In the genomic region with DNA sequence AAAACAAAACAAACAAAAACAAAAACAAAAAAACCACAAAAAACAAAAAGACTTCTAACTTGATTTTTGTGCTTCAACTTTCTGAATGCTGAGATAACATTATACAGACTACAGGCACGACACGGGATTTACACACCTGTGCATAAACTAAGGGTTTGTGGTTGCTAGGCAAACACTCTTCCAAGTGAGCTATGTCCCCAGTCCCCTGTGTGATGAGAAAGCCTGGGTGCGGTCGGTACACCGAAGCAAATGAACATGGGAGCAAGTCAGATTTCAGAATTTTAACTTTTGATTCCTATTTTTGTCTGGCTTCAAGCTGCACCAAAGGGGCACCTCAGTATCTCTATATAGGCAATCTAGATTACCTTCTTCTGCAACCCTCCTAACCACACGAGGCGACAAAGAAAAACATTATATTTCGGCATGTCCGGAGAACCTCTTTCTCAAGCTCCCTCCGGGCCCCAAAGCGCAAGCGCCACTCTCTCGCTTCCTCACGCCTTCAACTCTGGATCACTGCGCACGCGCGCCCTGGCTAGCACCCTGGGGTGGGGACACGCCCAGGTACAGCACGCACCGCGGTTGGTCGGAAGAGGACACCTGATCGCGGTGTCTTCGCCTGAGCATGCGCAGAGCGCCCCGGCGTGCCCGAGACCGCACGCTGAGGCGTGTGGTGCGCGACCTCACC, we compare ENCODE assay signal across 7 mouse cellular contexts. TPM values are rescaled to one million over a fixed set of nuclear protein-coding genes. Genes with fewer than 3 reads are reported as not detected.
DNase-seq lines count a peak whose midpoint lies in the region; ATAC-seq lines count a peak whose summit lies in the region.

Parp6 (plus strand) TSS at position 663 of the 685 bp plus-strand sequence.

- 0 out of 2 replicates have a peak, but pooled peaks cover 4% of the 10 kb centered on the region for H3K4me1 ChIP-seq in intestine, embryonic 15.5 days (replicated peaks)
- peaks cover 30% of the 10 kb centered on the region for H3K4me1 ChIP-seq in midbrain, embryonic 10.5 days

- H3K27ac ChIP-seq in intestine, embryonic 15.5 days: peak within 1 kb of the TSS; percentile 93
- peak within 1 kb of the TSS; percentile 95 for H3K27ac ChIP-seq in midbrain, embryonic 10.5 days (replicated peaks)

- peak within 1 kb of the TSS; percentile 70 for H3K4me2 ChIP-seq in intestine, embryonic 15.5 days (replicated peaks)

- ATAC-seq in intestine, embryonic 15.5 days: peak; percentile 100

- peak within 1 kb of the TSS; percentile 92 for H3K4me3 ChIP-seq in intestine, embryonic 15.5 days (replicated peaks)
- H3K4me3 ChIP-seq in midbrain, embryonic 10.5 days: peak within 1 kb of the TSS; percentile 92

- no peaks in the 10 kb centered on the region for H3K27me3 ChIP-seq in intestine, embryonic 15.5 days (replicated peaks)
- no peaks in the 10 kb centered on the region for H3K27me3 ChIP-seq in midbrain, embryonic 10.5 days (ENCODE audit: low read depth, poor library complexity, severe bottlenecking)

- peak; percentile 100 for DNase-seq in adrenal gland, adult 2 months
- peak; percentile 99 for DNase-seq in embryo, embryonic 11.5 days (ENCODE audit: low read depth, low spot score)
- peak; percentile 98 to 100 for DNase-seq in gastrocnemius, postnatal 36 days
- DNase-seq in left cerebral cortex, postnatal 25 days (ENCODE audit: low spot score in 2 of 2): peak; percentile 99 to 100
- peak; percentile 98 for DNase-seq in midbrain, embryonic 10.5 days (ENCODE audit: low spot score)
- peak; percentile 100 for DNase-seq in right cerebral cortex, postnatal 4 days

- peak within 1 kb of the TSS; percentile 87 for H3K9ac ChIP-seq in intestine, embryonic 15.5 days

- no peaks in the 10 kb centered on the region for H3K9me3 ChIP-seq in intestine, embryonic 15.5 days
- no peaks in the 10 kb centered on the region for H3K9me3 ChIP-seq in midbrain, embryonic 10.5 days (replicated peaks)

- intact Hi-C loops in gastrocnemius, postnatal 36 days (cut with DNase I): no loop called here
- intact Hi-C loops in left cerebral cortex, postnatal 25 days (cut with DNase I): loop anchor here (1.0 to 5.0 kb wide), 3 partner anchors 27 to 136 kb away; partner anchors contain the start of genes Myo9a, Pkm and Senp8

- WGBS in intestine, embryonic 15.5 days: under 1% methylated on average over 36 of the region's 36 CpGs
- WGBS in midbrain, embryonic 10.5 days: 1% methylated on average over 36 of the region's 36 CpGs

- H3K36me3 ChIP-seq in intestine, embryonic 15.5 days: no peaks in the 10 kb centered on the region
- no peaks in the 10 kb centered on the region for H3K36me3 ChIP-seq in midbrain, embryonic 10.5 days

RNA-seq across cellular contexts. Expression of gene Parp6, which starts in this region (rescaled TPM):
- total RNA-seq in adrenal gland, adult 2 months (2021): 10 to 100 TPM; 25.3 to 32.9 TPM
- 6.0 and 6.5 TPM in 2 replicates for polyA plus RNA-seq in adrenal gland, adult 2 months (2012; rRNA removed)
- total RNA-seq in gastrocnemius, postnatal 36 days (2021): 10 to 100 TPM; 17.3 to 21.9 TPM
- polyA plus RNA-seq in intestine, embryonic 15.5 days (2015; fragmentation: Nextera tagmentation; extraction: Ambion mirVana): 23.3 and 23.9 TPM in 2 replicates
- 100 to 1,000 TPM; 173 TPM for total RNA-seq in left cerebral cortex, postnatal 25 days (2021)
- polyA plus RNA-seq in midbrain, embryonic 10.5 days (2016; fragmentation: Nextera tagmentation; extraction: Ambion mirVana): 46.5 and 70.8 TPM in 2 replicates

Comparison
In these comparisons a context has a peak if more than half of its experiments do, and no peak if none do; other contexts are left out.
1. Peak in every context shown above with its lines: DNase-seq, ATAC-seq, H3K4me3 ChIP-seq and H3K27ac ChIP-seq.
2. RNA of gene Parp6 (total RNA-seq): 173 TPM in left cerebral cortex, postnatal 25 days; 25.3 to 32.9 TPM in adrenal gland, adult 2 months and 17.3 to 21.9 TPM in gastrocnemius, postnatal 36 days; every median in the first group is over 4 times any median in the second.